Mouse (Mus musculus): ENCODE results near the gene Mef2d.

DNA sequence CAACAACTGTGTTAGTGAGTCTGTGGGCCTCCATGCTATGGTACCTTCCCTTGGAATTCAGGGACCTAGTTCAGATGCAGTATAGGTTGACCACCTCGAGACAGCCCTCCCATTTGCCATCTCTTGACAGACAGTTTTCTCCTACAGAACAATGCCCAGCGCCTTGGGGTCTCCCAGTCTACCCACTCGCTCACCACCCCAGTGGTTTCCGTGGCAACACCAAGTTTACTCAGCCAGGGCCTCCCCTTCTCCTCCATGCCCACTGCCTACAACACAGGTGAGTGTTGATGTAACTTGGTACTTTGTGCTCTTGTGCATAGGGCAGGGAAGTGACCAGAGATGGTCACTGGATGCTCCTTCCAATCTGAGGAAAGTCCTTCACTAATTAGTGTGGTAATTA, 20.6 kb downstream of the Mef2d start:
- TF ChIP-seq POLR2A (IDR thresholded peaks at IDR 0.05; ENCODE audit: borderline replicate concordance, extremely low read depth, insufficient read depth, insufficient read length, poor library complexity, severe bottlenecking) (no peak), CTCF (IDR thresholded peaks at IDR 0.05; ENCODE audit: borderline replicate concordance, extremely low read depth, insufficient read depth, insufficient read length) (no peak)
